Mouse (Mus musculus) neural tube, embryonic 10.5 days (tissue): Measurements from ENCODE around the gene Dnajb12.

Source experiments
- DNase-seq: peaks from one replicate; pipeline ENCODE4 v3.0.0-alpha.2; 2017; ENCODE audit warnings: low spot score; ENCODE audit errors: extremely low spot score

The Dnajb12 gene

DNA sequence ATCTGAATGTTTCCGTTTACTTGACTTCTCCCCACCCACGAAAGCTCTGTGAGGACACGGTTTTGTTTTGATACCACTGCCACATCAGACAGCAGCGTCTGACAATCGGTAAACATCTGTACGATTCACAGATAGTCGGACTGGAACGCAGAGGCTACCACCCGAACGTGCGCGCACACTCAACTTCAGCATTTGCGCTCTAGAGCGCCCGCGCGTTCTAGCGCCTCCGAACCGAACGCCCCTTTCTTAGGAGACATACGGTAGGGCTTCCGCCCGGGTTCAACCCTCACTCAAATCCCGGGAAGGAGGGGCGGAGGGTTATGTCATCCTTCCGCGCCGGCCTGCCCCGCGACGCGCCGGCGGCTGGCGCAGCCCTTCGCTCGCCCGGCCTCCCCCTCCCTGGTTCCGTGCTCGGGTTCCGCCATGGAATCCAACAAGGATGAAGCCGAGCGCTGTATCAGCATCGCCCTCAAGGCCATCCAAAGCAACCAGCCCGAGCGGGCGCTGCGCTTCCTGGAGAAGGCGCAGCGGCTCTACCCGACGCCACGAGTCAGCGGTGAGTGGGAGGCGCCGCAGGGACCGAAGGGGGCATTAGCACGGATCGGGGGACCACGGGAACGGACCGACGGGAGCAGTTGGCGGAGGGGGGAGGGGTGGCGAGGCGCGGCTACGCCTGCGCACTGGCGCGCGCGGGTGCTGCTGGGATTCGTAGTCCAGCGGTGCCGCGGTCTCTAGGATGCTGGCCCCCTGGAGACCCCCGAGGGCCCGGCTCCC lies at the start of gene Dnajb12:
Dnajb12 (plus strand) TSS at position 302 of the 774 bp plus-strand sequence.
- peak; percentile 98 for DNase-seq

DNA sequence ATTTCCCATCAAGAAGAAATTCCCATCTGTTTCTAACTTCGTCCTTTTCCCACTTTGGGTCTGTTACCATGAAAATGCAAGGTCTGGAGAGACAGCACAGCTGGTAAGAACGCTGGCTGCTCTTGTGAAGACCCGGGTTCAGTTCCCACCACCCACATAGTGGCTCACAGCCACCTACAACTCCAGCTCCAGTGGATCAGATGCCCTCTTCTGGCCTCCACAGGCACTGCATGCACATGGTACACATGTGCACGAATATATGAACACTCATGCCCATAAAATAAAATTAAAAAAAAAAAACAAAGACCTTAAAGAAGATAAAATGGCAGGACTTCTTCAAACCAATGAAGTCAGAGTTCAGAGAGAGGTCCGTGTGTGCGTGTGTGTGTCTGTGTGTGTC lies 49.5 kb upstream of the Dnajb12 start:
- no peak for DNase-seq

DNA sequence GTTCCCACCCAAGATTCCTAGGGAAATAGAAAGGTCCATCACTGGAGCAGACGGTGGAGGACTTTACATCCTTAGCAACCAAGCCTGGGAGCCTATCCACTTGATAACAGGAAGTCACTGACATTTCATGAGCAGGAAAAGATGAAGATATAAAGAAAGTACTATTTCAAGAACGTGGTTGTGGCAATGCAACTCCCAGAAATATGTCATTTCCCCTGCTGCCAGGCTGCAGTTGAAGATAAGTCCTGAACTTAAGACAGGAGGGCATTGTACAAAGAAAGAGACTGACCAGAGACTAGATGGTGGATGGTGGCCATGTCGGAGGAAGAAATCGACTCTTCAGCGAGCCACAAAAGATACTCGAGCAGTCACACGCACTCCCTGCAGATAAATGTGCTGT lies 47.4 kb upstream of the Dnajb12 start:
- DNase-seq: no peak

DNA sequence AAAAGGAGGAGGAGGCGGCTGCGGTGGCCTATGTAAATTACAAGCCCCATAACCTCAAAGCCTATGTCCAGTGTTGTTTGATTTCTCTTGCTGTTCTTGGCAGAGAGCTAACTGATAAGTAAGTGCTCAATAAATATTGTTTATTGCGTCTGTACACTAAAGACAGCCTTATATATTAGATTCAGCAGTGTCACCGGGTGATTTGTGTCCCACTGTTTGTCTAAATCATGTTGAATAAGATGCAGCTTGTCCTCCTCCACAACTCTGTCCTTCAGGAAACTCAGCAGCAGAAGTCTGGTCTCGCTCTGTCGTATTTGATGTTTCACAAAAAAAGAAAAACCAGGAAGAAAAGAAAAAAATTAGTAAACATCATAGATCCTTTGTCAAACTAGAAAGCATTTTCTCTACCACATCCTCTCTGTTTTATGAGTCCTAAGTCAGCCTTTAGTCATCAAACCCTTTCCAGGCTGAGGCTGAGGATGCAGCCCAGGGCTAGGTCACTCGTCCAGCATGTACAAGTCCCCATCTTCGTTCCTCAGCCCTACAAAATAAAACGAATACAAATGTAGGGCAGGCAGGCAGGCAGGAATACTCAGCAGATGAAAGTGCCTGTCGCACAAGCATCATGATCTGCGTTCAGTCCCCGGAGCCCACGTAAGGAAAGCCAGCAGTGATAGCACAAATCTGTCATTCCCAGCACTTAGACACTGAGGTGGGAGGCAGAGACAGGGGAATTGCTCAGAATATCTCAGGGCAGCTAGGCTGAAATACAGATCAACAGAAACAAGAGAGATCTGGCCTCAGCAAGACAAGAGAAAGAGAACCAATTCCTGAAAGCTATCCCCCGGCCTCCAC lies 43.8 kb upstream of the Dnajb12 start:
- no peak for DNase-seq

DNA sequence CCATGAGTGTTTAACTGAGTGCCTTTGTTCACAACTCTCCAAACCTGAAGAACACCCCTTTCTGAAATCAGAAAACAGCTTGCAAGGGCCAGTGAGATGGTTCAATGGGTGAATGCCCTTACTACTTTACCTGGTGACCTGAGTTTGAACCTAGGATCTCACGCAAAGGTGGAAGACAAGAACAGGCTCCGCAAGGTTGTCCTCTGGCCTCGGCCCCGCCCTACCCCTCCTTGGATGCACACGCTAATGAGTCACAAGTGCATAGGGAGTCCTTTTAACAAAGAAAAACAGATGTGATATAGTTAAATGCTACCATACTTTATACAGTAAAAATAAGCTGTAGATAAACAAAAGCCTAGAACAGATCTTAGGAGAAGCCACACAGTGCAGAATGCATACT lies 41.9 kb upstream of the Dnajb12 start:
- no peak for DNase-seq

DNA sequence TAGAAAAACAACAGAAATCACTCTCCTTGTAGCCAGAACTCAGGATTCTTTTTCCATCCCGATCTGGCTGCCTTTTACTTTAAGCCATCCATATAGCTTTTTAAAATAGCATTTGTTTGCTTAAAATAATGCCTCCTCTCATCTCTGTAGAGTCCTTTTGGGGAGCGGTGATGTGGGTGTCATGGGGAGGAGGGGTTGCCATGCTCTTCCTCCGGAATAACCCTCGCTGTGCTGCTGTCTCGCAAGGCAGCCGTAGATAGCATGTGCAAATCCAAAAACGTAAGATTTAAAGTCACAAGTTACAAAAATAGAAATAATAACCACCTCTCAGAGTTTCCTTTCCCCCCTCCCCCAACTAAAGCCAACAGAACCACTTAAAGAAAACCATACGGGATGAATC lies 37.9 kb upstream of the Dnajb12 start:
- DNase-seq: no peak

DNA sequence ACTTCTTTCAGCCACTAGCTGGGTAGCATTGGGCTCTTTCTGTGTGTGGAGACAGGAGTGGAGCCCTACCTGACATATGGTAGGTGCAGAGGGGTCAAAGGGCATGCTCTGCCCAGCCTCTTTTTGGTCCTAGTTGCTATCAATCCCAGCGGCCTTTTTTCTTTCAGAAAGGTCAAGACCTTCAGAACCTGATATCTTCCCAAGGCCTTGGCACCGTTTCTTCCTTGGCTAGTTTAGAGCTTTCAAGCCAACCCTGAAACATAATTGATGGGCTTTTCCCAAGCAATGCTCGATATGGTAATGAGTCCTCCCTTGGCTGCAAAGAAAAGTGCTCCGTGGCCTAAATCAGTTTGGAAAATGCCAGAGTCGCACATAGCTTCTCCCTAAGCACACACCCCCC lies 36.2 kb upstream of the Dnajb12 start:
- DNase-seq: no peak

DNA sequence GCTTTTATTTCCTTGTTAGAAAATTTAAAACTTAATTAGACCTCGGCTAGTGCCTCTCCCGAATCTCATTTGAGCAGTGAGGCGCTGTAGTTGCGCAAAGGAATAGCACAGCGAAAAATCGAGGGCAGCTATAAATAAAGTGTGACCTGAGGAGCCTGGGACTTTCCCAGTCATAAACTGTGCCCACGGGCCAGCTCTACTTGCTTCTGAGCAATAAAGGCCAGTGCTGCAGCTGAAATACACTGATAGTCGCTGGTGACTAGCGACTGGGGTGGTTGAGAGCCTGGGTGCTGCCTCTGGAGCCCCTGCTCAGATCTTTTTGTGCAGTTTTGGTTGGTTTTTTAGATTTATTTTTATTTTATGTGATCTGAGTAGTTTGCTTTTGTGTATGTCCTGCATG lies 34.7 kb upstream of the Dnajb12 start:
- no peak for DNase-seq

DNA sequence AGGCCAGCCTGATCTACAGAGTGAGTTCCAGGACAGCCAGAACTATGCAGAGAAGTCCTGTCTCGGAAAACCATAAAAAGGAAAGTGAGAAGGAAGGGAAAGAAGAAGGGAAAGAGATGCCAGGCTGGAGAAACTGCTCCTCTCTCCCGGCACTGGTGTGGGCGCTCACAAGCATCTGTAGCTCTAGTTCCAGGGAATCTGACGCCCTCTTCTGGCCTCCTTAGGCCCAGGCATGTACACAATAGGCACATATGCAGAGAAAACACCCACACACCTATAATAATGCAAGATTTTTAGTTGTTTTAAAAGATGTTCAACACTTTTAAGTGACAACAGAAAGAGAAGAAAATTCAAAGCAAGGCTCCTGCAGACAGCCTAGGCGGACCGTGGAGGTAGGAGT lies 32.9 kb upstream of the Dnajb12 start:
- no peak for DNase-seq

DNA sequence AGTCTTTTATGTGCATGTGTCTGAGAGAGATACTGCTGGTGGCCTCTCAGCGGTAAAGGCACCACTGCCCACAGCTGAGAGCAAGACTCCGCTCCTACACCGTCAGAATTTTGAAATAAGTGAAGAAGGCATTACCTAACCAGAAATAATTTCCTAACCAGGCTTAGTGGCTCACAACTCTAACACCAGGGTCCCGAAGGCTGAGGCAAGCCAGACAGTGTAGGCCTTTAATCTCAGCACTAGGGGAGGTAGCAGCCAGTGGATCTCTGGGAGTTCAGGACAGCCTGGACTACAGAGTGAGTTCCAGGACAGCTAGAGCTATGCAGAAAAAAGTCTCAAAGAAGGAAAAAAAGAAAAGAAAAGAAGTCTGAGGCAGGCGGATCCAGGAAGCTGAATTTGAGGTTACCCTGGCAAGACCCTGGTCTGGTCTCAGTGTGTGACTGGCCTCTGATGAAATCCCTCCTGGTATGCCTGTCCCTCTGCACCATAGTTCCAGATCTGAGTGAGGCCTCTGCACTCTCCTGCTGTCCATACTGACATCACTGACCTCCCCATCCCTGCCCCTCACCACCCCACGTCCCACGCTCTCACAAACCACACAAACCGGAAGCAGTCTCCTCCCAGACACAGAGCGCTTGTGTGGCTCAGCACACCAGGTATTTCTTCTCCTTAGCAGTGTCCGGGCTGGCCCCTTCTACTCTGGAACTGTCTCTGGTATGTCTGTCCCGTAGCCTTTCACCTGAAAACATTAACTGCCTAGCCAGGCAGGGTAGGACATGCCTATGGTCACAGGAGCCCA lies 31.1 kb upstream of the Dnajb12 start:
- DNase-seq: no peak

DNA sequence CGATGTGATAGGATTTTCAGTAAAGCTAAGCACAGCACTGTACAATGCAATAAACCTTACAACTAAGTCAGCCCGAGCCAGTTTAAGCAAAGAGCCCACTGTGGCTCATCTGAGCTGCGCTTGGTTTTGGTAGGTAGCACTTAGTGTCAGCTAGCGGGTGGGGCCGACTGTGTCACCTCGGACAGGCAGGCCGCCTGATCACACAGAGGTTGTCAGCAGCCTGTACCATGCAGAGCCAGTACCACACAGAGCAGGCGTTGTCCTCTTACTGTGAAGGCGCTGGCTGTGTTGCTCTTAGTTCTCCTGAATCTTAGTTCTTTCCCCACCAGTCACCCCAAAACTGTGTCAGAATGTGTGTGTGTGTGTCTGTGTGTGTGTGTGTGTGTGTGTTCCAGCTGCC lies 30.4 kb upstream of the Dnajb12 start:
- DNase-seq: no peak

DNA sequence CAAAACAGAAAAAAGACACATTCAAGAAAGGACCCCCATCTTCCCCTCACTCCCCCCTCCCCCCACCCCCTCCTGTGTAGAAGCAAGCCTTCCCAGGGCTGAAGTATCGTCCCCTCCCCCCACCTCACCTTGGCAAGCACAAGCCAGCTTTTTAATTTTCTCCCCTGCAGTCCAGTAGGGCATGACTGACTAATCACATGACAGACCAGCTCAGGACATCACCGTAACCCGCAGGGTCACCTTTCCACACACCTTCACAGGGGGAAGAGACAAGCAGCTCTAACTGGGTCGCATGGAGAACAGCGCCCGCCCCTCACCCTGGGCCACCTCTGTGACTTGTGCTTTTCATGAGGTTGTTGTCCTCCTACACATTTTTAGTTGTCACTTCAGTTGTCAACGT lies 30.0 kb upstream of the Dnajb12 start:
- DNase-seq: no peak

DNA sequence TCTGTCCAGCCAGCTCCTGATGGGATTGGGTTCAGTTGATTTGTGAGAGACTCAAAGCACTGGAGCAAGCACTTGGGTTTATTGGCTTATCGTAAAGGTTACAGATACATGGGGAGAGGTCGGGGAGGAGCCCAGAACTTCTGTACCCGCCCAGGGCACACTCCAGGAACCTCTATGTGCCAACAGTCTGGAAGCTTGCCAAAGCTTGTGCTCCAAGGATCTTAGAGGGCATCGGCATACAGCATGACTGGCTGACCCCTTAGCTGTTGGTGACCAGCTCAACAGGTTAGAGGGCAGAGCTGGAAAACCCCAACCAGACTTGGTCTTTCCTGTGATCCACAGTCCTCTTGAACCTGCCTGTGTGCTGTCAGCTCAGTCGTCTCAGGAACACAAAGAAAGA lies 22.2 kb upstream of the Dnajb12 start:
- DNase-seq: no peak

DNA sequence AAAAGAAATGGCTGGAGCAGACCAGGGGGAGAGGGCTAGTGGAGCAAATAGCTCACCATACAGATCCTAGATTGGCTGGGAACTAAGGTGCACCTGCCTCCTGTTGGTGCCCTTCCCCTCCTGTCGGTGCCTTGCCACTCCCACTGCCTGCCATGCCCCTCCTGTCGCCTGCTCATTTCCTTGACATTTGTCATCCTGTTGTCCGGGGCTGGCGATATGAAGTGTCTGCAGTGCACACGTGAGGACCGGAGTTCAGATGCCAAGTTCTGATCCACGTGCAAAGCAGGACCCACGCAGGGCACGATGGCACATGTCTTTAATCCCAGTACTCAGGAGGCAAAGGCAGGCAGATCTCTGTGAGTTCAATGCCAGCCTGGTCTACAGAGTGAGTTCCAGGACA lies 18.7 kb upstream of the Dnajb12 start:
- no peak for DNase-seq

DNA sequence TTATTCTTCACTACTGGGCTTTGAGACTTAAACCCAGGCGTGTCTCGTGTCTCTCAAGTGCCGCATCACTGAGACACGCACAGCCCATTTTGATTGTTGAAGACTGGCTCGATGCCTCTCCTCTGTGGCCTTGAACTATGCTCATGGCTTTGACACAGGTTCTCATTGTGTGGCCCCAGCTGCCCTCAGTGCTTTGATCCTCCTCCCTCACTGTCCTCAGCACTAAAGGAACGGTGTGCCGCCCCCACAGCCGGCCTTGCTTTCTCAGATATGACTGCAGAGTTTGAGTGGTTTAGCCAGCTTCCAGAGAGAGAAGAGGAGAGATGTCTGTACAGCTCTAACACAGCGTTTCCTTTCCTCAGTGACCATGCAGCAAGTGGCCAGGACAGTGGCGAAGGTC lies 18.2 kb upstream of the Dnajb12 start:
- DNase-seq: no peak

DNA sequence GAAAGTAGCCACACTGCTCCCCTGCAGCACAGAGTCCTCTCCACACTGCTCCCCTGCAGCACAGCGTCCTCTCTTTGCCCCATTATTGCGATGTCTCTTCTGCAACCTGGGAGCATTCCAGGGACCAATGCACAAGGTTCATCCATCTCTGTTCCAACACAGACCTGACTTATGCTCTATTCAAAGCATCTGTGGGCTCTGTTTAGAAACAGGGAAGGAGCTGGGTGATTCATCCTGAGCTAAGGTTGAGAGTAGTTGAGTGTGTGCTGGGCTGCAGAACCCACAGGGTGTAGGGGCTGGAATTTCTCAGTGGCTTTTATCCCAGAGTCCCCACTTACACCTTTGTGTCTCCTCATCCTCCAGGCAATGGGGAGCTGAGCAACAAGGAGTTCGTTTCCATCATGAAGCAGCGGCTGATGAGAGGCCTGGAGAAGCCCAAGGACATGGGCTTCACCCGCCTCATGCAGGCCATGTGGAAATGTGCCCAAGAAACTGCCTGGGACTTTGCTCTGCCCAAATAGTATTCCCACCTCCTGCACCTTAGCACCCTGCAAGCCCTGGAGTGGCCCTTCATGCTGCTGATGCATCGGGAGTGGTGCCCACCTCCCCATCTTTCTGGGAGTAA lies 16.4 kb upstream of the Dnajb12 start:
- no peak for DNase-seq

DNA sequence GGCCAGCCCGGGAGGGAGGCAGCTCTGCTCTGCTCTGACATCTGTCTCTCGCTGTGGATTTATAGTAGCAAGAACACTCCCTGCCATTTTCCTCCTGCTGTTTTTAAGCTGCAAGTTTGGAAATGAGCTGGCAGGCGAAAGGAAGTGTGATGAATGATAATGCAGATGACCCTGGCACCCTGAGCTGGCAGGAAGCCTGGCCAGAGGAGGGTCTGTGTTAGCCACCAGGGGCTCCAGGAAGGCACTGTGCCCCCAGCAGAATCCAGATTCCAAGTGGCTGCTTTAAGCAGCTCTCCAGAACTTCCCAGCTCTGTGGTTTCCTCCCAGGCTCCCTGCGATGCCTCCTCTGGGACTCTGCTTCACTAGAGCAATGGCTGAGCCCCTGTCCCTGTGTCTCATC lies 15.7 kb upstream of the Dnajb12 start:
- DNase-seq: peak; percentile 36

DNA sequence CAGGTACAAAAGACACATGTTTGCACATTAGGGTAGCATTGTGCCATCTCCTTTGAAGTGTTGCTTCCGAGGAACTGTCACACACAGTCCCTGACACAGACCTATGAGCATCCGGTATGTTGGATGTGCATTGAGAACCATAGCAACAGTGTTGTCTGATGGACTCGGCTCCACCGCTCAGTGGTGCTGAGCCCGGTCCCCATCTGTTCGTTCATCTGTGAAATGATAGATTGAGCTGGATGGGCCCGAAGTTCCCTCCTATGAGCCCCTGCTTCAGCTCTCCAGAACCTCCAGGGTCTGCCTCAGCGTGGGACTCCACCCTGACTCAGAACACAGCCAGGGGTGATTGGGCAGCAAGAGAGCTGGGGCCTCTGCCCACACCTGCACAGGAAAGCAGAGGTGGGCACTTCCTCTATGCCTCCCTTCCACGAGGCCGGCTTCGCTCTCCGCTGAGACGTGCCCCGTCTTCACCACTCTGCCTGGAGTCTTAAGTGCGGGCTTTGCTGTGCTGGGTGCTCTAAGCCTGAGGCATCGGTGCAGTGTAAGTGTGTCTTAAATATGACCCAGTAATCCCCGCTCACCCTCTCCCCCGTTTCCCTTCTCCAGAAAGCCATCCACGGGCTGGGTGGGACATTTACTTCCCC lies 15.0 kb upstream of the Dnajb12 start:
- DNase-seq: peak; percentile 21

DNA sequence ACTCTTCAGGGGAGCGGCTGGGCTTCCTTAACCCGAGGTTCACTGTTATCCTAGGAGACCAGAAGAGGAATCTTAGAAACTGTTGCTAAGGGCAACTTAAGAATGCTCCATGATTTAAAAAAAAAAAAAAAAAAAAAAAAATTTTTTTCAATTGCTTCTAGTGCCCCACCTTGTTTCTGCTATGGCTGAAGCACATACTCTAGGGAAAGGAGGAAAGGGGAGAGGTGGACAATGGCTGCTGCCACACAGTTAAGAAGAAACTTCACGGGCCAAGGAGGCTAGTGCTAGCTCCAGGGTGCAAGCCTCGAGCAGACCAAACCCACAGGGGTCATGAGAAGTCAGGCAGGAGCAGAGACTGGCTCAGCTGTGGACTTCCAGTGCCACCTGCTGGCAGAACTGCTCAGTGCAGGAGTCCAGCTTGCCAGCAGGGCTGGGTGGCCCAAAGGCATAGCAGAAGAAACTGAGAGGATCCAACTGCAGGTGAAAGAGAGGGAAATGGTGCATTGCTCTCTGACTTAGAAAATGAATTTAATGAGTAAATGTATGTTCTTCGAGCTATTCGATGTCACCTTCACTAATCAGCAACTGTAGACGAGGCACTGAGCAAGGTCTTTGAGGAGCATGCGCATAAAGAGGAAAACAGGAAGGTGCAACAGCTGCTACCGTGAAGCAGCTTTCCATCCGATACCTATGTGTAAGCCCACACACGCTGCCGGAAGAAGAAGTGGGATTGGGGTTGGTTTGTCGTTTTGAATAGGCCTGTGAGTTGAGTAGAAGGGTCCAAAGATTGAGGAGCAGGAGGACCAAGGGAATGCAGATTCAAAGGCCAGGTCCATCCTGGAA lies 14.3 kb upstream of the Dnajb12 start:
- DNase-seq: peak; percentile 93

DNA sequence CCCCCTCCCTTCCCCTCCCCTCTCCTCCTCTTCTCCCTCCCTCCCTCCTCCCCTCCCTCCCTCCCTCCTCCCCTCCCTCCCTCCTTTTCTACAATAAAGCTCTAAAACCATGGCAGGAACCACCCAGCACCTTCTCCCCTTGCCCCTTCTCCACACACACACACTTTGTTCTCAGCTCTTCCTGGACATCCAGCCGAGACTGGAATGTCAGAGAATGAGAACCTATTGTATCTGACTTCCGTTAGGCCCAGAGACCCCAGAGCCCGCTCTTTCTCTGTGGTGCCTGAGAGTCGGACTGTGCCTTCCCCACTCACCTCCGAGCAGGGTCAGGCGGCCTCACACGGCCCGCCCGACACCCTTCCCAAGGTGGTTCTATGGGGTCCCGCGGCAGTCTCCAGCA lies 11.1 kb upstream of the Dnajb12 start:
- no peak for DNase-seq
